Mouse (Mus musculus) neutrophil, adult 5-6 weeks (primary cell): ENCODE results near the gene Cenpj. TPM values are rescaled to one million over a fixed set of nuclear protein-coding genes. Genes with fewer than 3 reads are reported as not detected.

Experiments used
- ATAC-seq: fragments of 151-379, 151-347 bp; 2 replicates; pipeline ENCODE4 v1.8.0; 2017; ENCODE audit warnings: mild to moderate bottlenecking, moderate TSS enrichment; ENCODE audit not compliant: insufficient number of reproducible peaks, poor library complexity, low FRiP score, severe bottlenecking; ENCODE audit errors: extremely low read depth
- total RNA-seq: library from RNA; stranded (forward); fragments of 200-1000 nt; gene quantifications from 2 replicates; pipeline ENCODE4 v1.2.3, GENCODE M21; 2017

The Cenpj gene
- total RNA-seq, 1 experiment from 2014 or later = 21.5 TPM

- ATAC-seq = no peak
Observed at GRCm38 (mm10) chr14:56553331-56553730, 21.9 kb downstream of the Cenpj start.

DNA sequence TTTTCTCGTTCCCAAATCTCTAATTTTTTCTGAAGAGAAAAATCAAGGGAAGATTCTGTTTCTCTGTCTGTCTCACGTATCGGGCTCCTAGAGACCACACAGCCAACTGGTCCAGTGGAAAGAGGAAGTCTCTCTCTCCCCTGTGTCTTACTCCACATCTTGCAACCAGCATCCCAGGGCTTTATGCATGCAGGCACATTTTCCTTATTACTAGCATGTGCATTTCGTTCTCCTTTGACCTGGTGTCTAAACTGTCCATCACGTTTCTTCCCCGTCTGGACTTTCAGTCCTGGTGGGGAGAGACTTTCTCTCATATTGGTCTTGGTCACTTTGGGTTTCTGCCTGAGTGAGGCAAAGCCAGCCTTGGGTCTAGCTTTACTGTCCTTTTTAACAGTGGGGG is 22.3 kb downstream of the Cenpj start:
- ATAC-seq = no peak

- no peak for ATAC-seq
Observed at GRCm38 (mm10) chr14:56550960-56551359, 24.3 kb downstream of the Cenpj start.

- no peak for ATAC-seq
Observed at GRCm38 (mm10) chr14:56545491-56545890, 29.7 kb downstream of the Cenpj start.

GRCm38 (mm10) chr14:56544946-56545345 is 30.3 kb downstream of the Cenpj start:
- no peak for ATAC-seq

- ATAC-seq = no peak
Observed at GRCm38 (mm10) chr14:56530788-56531187, 44.4 kb downstream of the Cenpj start.

- ATAC-seq = no peak
Observed at GRCm38 (mm10) chr14:56514775-56515174, 60.5 kb downstream of the Cenpj start.

DNA sequence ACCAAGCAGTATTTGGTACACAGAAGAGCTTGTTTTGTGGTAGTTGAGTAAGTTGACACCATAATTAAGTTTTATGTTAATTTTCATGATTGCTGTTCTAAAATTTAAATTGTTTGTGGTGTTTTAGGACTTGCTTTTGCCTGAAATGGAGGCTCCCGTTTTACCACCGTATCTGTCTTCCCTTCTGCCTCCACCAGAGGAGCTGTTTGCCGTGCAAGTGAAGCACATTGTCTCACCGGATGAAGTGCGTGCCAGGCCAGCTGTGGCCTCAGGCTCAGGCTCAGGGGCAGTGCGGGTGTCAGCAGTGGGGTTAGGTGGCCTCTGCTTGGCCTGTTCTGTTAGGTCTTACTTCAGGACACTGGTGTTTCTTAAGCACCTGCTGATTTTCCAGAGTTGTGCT is 63.1 kb downstream of the Cenpj start:
- no peak for ATAC-seq

GRCm38 (mm10) chr14:56506743-56507142 is 68.5 kb downstream of the Cenpj start:
- no peak for ATAC-seq

- no peak for ATAC-seq
Observed at GRCm38 (mm10) chr14:56502407-56502806, 72.8 kb downstream of the Cenpj start.

DNA sequence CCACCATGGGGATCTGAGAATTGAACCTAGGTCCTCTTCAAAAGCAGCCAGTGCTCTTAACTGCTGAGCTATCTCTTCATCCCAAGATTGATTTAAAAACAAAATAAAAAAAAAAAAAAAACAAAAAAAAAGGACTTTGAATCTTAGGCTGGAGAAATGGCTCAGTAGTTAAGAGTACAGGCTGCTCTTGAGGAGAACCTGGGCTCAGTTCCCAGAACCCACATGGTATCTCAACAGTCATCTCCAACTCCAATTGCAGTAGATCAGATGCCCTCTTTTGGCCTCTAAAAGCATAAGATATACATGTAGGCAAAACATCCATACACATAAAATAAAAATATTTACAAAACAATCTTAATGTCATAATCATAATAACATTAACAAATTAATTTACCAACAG is 85.4 kb downstream of the Cenpj start:
- no peak for ATAC-seq

Other genes starting within 250 kb of the Cenpj start
- gene Atp12a, start 210.4 kb downstream of the Cenpj start, total RNA-seq = not detected in 2 replicates
- 0.49 and 1.2 TPM in 2 replicates for gene Rnf17, start 172.8 kb downstream of the Cenpj start, total RNA-seq
- 25.7 and 26.6 TPM in 2 replicates for gene Parp4, start 194 bp upstream of the Cenpj start, total RNA-seq
- gene Mphosph8, start 92.8 kb upstream of the Cenpj start, total RNA-seq = 45.3 and 54.4 TPM in 2 replicates
- 123 and 131 TPM in 2 replicates for gene Pspc1, start 202.9 kb upstream of the Cenpj start, total RNA-seq
- 63.9 and 68.0 TPM in 2 replicates for gene Zmym5, start 236.3 kb upstream of the Cenpj start, total RNA-seq